Mouse (Mus musculus): Measurements from ENCODE around the gene Stk4. TPM values are rescaled to one million over a fixed set of nuclear protein-coding genes. Genes with fewer than 3 reads are reported as not detected.

The Stk4 gene
- polyA plus RNA-seq, 1 experiment from 2014 or later: 19.6 TPM

DNA sequence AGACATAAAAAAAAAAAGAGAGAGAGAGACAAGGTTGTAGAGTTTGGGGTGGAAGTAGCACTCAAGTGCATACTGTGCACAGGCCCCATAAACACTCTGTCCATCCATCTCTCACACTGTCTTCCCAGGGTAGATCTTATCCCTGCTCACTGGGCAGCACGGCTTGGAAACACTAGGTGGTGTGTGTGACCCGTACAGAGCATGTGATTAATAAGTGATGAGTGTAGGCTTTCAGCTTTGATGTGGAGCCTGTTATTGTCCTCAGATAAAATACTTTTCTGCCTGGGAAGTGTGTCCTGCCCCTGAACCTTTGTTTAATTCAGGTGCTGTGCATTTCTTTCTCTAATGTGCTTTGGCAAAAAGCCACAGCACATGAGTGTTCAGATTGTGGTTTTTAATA, 66.3 kb downstream of the Stk4 start:
- Histone ChIP-seq H3K27me3 (replicated peaks) (no peaks in the 10 kb centered on the region), H3K9me3 (no peaks in the 10 kb centered on the region), H3K27ac (no peak overlapping the region), H3K36me3 (replicated peaks) (no peaks in the 10 kb centered on the region), H3K9ac (no peak overlapping the region), H3K4me2 (no peak overlapping the region), H3K4me1 (peaks cover 13% of the 10 kb centered on the region; the same call in 1 of the 2 replicates), H3K4me3 (no peak overlapping the region)
- 15% methylated on average over 2 of the region's 2 CpGs for WGBS
- no peak for ATAC-seq (replicated peaks)

DNA sequence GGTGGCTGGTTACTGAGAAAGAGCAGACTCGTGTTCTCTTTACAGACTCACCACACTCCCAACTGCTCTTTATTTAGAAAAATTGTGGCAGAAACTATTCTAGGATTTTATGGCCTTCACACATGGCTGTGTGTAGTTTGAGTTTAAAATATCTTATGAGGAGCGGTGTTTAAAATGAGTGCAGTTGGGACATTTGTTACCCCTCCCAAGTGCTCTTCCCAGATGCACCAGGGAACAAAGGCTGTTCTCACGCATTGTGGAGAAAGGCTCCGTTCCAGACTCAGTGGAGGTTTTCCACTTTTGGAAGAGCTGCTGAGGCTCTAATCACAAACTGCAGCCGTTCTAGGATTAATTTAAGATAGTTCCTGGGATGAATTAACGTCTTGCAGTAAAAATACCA, 67.6 kb downstream of the Stk4 start:
- whole genome bisulfite sequencing: 61% methylated on average over 6 of the region's 6 CpGs
- peaks cover 13% of the 10 kb centered on the region; the same call in 1 of the 2 replicates for H3K4me1 ChIP-seq
- no peak overlapping the region for H3K9ac ChIP-seq
- ATAC-seq (replicated peaks): no peak
- H3K27me3 ChIP-seq (replicated peaks): no peaks in the 10 kb centered on the region
- H3K4me3 ChIP-seq: no peak overlapping the region
- H3K4me2 ChIP-seq: no peak overlapping the region
- no peaks in the 10 kb centered on the region for H3K36me3 ChIP-seq (replicated peaks)
- no peak overlapping the region for H3K27ac ChIP-seq
- H3K9me3 ChIP-seq: no peaks in the 10 kb centered on the region

DNA sequence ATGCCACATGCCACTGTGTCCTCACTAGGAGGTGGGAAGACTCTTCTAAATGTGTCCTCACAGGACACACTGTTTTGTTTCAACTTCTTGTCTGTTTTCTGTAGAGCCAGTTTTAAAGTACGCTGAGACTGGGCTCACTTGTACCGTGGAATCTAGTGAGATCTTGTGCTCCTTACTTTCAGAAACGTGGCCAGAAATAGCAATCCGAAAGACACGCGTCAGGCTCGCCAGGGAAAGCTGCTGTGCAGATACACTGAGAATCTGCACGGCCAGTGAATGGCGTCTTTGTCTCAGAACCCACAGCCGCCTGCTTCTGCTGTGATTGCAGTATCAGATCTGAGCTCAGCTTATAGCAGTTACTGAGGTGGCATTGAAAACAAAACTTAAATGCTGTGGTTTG, 71.9 kb downstream of the Stk4 start:
- H3K9me3 ChIP-seq: no peaks in the 10 kb centered on the region
- no peak overlapping the region for H3K27ac ChIP-seq
- ATAC-seq (replicated peaks): no peak
- H3K4me1 ChIP-seq: peaks cover 10% of the 10 kb centered on the region; the same call in 1 of the 2 replicates
- H3K9ac ChIP-seq: no peak overlapping the region
- no peaks in the 10 kb centered on the region for H3K27me3 ChIP-seq (replicated peaks)
- no peak overlapping the region for H3K4me3 ChIP-seq
- WGBS: 65% methylated on average over 10 of the region's 10 CpGs
- no peak overlapping the region for H3K4me2 ChIP-seq
- no peaks in the 10 kb centered on the region for H3K36me3 ChIP-seq (replicated peaks)

DNA sequence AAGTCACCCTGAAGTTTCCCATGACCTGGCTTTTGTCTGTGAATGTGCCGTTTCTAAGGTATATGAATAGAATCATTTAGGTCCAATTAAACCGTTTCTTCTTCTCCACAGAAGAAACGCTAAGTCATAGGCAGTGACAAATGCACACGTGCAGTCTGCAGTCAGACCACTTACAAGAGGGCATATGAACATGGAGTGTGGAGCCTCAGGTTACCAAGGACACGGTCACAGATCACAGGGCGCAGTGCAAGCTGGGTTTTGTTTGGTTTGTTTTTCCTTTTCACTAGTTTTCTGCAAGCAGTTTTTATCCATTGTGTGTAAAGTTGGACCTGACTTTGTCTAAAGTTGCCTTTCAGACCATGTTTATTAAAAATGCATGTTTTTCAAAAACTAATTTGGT, 73.9 kb downstream of the Stk4 start:
- no peak for ATAC-seq (replicated peaks)
- no peaks in the 10 kb centered on the region for H3K9me3 ChIP-seq
- WGBS: 58% methylated on average over 6 of the region's 6 CpGs

DNA sequence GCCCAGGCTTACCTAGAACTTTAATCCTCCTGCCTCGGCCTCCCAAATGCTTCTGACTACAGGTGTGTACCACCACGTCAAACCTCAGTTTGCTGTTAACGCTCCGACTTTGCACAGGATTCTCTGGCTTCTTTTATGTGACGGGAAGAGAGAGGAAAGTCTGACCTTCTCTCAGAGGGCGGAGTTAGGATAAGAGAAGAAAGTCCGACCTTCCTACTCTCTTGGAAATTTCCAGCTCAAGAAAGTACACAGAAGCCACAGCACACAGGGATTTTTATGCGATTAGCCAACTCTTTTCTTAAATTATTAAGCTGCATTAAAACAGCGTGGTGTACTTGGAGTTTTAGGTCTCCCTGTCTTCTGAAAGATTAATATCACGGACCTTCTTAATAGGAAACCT, 74.4 kb downstream of the Stk4 start:
- WGBS: 79% methylated on average over 10 of the region's 10 CpGs
- H3K36me3 ChIP-seq (replicated peaks): no peaks in the 10 kb centered on the region
- no peak overlapping the region for H3K9ac ChIP-seq
- H3K27ac ChIP-seq: no peak overlapping the region
- H3K4me2 ChIP-seq: no peak overlapping the region
- ATAC-seq (replicated peaks): no peak
- no peaks in the 10 kb centered on the region for H3K9me3 ChIP-seq
- no peak overlapping the region for H3K4me3 ChIP-seq
- no peaks in the 10 kb centered on the region for H3K27me3 ChIP-seq (replicated peaks)
- no peaks in the 10 kb centered on the region for H3K4me1 ChIP-seq

More for the DNA sequence above, 73.9 kb downstream of the Stk4 start:
- Histone ChIP-seq H3K27me3 (replicated peaks) (no peaks in the 10 kb centered on the region), H3K9ac (no peak overlapping the region), H3K4me3 (no peak overlapping the region), H3K36me3 (replicated peaks) (no peaks in the 10 kb centered on the region), H3K4me1 (no peaks in the 10 kb centered on the region), H3K4me2 (no peak overlapping the region), H3K27ac (no peak overlapping the region)

DNA sequence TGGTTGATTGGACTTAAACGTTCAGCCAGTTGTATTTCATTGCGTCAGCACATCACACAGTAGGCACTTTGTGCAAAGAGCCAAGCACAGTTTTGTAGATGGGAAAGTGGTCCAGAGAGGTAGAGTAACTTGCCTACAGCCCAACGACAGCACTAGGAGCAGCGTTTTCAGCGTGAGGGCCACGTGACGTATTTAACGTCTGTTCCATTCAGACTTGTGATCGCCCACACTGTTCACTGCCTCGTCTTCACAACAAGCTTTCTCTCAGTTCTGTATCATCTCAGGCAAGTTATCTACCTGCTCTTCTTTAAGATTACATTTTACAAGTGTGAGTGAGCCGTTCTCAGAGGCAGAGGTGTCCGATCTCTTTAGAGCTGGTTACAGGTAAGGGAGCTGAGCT, 76.4 kb downstream of the Stk4 start:
- Histone ChIP-seq H3K9me3 (no peaks in the 10 kb centered on the region), H3K4me3 (no peak overlapping the region), H3K4me1 (no peaks in the 10 kb centered on the region), H3K9ac (no peak overlapping the region), H3K4me2 (no peak overlapping the region), H3K27ac (no peak overlapping the region), H3K36me3 (replicated peaks) (no peaks in the 10 kb centered on the region), H3K27me3 (replicated peaks) (no peaks in the 10 kb centered on the region)
- no peak for ATAC-seq (replicated peaks)
- WGBS: 94% methylated on average over 12 of the region's 12 CpGs

DNA sequence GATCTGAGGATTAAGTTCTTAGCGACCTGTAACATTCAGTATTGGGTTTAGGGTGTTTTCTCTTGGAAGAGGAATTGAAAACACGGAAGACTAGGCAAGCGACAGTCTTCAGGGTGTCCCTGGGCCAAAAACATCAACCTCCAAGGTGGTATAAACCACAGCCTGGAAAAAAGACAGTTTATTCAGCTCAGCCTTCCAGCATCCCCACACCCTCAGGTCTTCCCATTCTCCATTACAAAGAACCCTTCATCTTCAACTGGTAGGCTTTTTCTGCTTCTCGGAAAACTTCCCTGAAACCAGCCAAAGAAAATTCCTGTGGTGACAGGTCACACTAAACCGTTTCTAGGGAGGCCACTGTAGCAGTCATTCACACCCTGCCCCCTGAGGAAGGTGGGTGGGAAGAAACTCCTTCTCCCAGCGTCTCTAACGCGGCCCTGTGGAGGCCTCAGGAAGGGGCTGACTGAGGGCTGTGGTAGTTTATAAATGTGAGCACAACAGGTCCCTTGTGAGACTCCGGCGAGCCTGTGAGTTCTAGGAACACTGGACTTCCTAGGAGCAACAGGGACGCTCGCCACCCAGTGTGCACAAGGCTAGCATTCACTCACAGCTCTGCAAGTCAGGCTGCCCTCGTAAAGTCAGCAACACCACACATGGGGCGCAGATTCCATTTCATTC, 80.1 kb downstream of the Stk4 start:
- no peak for ATAC-seq (replicated peaks)
- Histone ChIP-seq H3K9ac (no peak overlapping the region), H3K4me1 (no peaks in the 10 kb centered on the region), H3K4me3 (no peak overlapping the region), H3K36me3 (replicated peaks) (peaks cover 4% of the 10 kb centered on the region; the same call in 1 of the 2 replicates), H3K4me2 (no peak overlapping the region), H3K9me3 (no peaks in the 10 kb centered on the region), H3K27ac (no peak overlapping the region), H3K27me3 (replicated peaks) (no peaks in the 10 kb centered on the region)
- WGBS: 48% methylated on average over 14 of the region's 14 CpGs

DNA sequence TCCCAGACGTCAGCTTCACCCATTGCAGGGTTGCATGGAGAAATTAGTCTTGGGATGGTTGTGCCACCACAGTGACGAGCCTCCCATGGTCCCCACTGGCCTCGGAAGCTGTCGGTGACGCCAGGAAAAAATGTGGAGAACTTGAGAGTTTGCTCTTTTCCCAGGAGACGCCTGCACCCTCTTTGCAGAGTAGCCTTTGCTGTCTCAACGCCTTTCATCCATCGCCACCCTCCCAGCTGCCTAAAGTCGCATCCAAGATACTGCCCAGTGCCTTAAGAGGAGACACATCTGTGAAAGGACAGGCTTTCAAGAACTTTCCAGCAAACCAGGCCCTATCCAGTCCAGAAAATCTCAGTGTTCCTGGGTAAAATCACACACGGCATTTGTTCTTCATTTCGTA, 82.2 kb downstream of the Stk4 start:
- no peak overlapping the region for H3K4me3 ChIP-seq
- no peaks in the 10 kb centered on the region for H3K4me1 ChIP-seq
- WGBS: 96% methylated on average over 11 of the region's 11 CpGs
- no peak overlapping the region for H3K4me2 ChIP-seq
- H3K27me3 ChIP-seq (replicated peaks): no peaks in the 10 kb centered on the region
- ATAC-seq (replicated peaks): no peak
- H3K36me3 ChIP-seq (replicated peaks): peaks cover 4% of the 10 kb centered on the region; the same call in 1 of the 2 replicates
- H3K9me3 ChIP-seq: no peaks in the 10 kb centered on the region
- no peak overlapping the region for H3K27ac ChIP-seq
- no peak overlapping the region for H3K9ac ChIP-seq

DNA sequence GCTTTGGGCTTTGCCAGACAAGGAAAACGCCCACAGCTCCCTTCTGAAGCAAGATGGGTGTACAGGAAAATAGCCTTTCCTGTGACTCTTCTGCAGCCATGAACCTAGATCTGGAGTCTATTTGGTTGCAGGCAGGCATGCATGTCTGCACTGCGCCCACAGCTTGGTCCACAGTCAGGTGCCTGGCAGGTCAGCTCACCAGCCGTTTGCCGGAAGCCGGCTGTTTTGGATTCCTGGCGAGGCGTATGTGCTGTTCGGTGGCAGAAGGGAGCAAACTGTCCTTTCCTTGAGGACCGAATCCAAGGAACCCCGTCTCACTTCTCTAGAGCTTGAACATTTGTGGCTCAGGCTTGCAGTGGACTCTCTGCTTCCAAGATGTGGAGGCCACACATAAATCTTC, 83.9 kb downstream of the Stk4 start:
- Histone ChIP-seq H3K27ac (no peak overlapping the region), H3K9ac (no peak overlapping the region), H3K36me3 (replicated peaks) (peaks cover 4% of the 10 kb centered on the region; the same call in 1 of the 2 replicates), H3K4me3 (no peak overlapping the region), H3K4me2 (no peak overlapping the region), H3K4me1 (no peaks in the 10 kb centered on the region), H3K9me3 (no peaks in the 10 kb centered on the region), H3K27me3 (replicated peaks) (no peaks in the 10 kb centered on the region)
- 94% methylated on average over 10 of the region's 10 CpGs for WGBS
- no peak for ATAC-seq (replicated peaks)

DNA sequence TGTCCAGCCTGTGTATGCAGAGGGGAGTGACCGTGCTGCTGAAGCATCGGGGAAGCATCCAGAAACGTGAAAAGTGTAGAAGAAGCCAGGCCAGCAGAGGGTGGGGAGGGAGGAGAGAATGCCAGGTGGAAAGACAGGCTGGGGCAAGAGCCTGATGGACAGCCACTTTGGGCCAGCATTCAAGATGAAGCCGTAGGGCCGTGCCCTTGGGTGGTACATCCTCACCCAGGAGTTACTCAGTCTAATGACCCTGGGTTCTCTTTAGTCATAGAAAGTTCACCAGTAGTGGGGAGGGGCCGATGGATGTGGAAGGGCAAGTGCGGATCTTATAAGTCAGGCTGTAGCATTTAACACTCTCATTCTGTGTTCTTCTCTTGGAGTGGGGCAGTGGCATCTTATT, 86.0 kb downstream of the Stk4 start:
- no peaks in the 10 kb centered on the region for H3K9me3 ChIP-seq
- no peak overlapping the region for H3K9ac ChIP-seq
- no peaks in the 10 kb centered on the region for H3K4me1 ChIP-seq
- 91% methylated on average over 7 of the region's 7 CpGs for WGBS
- H3K27ac ChIP-seq: no peak overlapping the region
- no peak overlapping the region for H3K4me2 ChIP-seq
- no peak overlapping the region for H3K4me3 ChIP-seq
- H3K27me3 ChIP-seq (replicated peaks): no peaks in the 10 kb centered on the region
- no peak for ATAC-seq (replicated peaks)
- peaks cover 4% of the 10 kb centered on the region; the same call in 1 of the 2 replicates for H3K36me3 ChIP-seq (replicated peaks)

DNA sequence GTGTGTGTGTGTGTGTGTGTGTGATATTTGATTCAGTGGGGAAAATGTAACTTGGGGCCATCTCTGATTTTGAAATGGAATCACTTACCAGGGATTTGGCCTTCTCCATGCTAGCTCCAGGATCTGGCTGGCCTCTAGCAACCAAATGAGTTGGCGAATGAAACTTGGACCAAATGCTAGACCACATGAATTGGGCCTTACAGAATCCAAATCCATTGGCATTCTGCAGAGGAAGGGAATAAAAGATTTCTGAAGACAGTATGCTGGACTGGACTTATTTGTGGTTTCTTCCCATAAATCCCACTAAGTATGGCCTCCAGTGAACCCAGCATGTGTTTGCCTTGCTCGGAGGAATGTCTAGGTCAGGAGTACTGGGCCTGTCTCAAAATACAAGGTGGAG, 88.7 kb downstream of the Stk4 start:
- no peak overlapping the region for H3K9ac ChIP-seq
- 91% methylated on average over 2 of the region's 2 CpGs for WGBS
- no peak overlapping the region for H3K4me3 ChIP-seq
- ATAC-seq (replicated peaks): no peak
- no peak overlapping the region for H3K4me2 ChIP-seq
- H3K27ac ChIP-seq: no peak overlapping the region
- no peaks in the 10 kb centered on the region for H3K27me3 ChIP-seq (replicated peaks)
- no peaks in the 10 kb centered on the region for H3K9me3 ChIP-seq
- no peaks in the 10 kb centered on the region for H3K4me1 ChIP-seq
- H3K36me3 ChIP-seq (replicated peaks): peaks cover 3% of the 10 kb centered on the region; the same call in 1 of the 2 replicates

DNA sequence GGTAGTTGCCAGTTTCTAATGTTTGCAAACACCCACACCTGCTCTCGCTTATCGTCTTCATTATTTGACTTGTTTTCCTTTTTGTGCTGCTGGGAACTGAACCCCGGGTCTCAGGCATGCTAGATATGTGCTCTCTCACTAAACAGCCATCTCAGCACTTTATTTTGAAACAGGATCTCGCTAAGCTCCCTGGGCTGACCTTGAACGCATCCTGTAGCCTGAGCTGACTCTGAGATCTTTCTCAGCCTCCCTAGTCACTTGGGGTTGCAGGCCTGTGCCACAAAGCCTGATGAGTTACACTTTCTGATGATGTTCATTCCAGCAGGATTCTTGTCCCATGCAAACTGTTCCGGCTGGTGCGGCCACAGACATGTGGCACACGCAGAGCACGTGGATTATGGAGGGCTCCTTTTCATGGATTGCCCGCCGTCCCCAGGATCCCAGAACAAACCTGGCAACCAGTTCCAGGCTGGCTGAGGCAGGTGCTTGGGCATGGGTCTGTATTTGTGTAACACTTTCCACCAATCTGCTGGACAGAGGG, 91.5 kb downstream of the Stk4 start:
- Histone ChIP-seq H3K9me3 (no peaks in the 10 kb centered on the region), H3K9ac (no peak overlapping the region), H3K27ac (no peak overlapping the region), H3K4me3 (no peak overlapping the region), H3K4me1 (no peaks in the 10 kb centered on the region), H3K4me2 (no peak overlapping the region), H3K27me3 (replicated peaks) (peaks cover 6% of the 10 kb centered on the region), H3K36me3 (replicated peaks) (no peaks in the 10 kb centered on the region)
- ATAC-seq (replicated peaks): no peak
- WGBS: 85% methylated on average over 11 of the region's 11 CpGs

DNA sequence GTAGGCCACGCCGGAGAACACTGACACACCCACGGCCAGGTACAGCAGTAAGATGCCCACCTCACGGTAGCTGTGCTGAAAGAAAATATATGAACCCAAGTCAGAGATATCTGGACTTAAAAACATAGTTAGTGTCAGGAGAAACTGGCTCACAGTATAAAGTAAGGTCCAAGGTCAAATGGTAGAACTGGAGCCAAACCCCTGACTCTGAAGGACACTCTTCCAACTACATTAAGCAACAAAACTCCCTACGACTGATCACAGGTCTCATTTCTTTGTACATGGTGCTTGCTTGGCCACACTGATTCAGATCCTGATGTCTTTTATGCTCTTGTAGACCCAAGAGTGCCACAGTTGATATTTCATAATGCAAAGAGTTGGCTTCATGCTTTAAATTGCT, 94.8 kb downstream of the Stk4 start:
- no peak for ATAC-seq (replicated peaks)
- Histone ChIP-seq H3K9me3 (no peaks in the 10 kb centered on the region), H3K36me3 (replicated peaks) (no peaks in the 10 kb centered on the region), H3K4me3 (no peak overlapping the region), H3K27ac (no peak overlapping the region), H3K27me3 (replicated peaks) (peaks cover 40% of the 10 kb centered on the region), H3K9ac (no peak overlapping the region), H3K4me1 (peaks cover 13% of the 10 kb centered on the region), H3K4me2 (no peak overlapping the region)
- 92% methylated on average over 5 of the region's 5 CpGs for WGBS
